Mouse (Mus musculus) liver, adult 2 months (tissue): ENCODE measurements at regions not wholly inside any gene's neighbourhood (a gene's known extent, or its start where the extent isn't known, plus 50 kb on each side); places are given as distances from the start of the nearest gene placed in this dataset.

Source experiments
- CTCF ChIP-seq: fragments of 200-500 bp; IDR thresholded peaks from 2 replicates; pipeline ENCODE4 v1.5.1; 2011; ENCODE audit warnings: low read depth, low read length, control low read depth
- POLR2A ChIP-seq: fragments of 200-500 bp; IDR thresholded peaks from 2 replicates; pipeline ENCODE4 v1.6.1; 2011; ENCODE audit warnings: low read length, control low read depth; ENCODE audit not compliant: insufficient read depth; ENCODE audit errors: extremely low read depth

GRCm38 (mm10) chr11:44349546-44349945 lies 50.3 kb upstream of the Il12b start:
- TF ChIP-seq CTCF (no peak), POLR2A (no peak)
